Comparison of ENCODE assay signal across 8 mouse cellular contexts in genomic region chr9:52048650-52049081, GRCm38 (mm10). TPM values are rescaled to one million over a fixed set of nuclear protein-coding genes. Genes with fewer than 3 reads are reported as not detected.
DNase-seq lines count a peak whose midpoint lies in the region; ATAC-seq and TF ChIP-seq lines count a peak whose summit lies in the region.

No protein-coding gene starts in this region.

- no peaks in the 10 kb centered on the region for H3K9me3 ChIP-seq in hindbrain, postnatal 0 days (ENCODE audit: low read length)
- H3K9me3 ChIP-seq in limb, embryonic 14.5 days (ENCODE audit: control insufficient read depth, low read length) = no peaks in the 10 kb centered on the region
- no peaks in the 10 kb centered on the region for H3K9me3 ChIP-seq in midbrain, postnatal 0 days (ENCODE audit: low read length)

- no peak for TF ChIP-seq CTCF in lung, adult 2 months (IDR thresholded peaks at IDR 0.05; ENCODE audit: insufficient read depth, low read length)
- no peak for TF ChIP-seq CTCF in hindbrain, postnatal 0 days (IDR thresholded peaks at IDR 0.05; ENCODE audit: low read depth)
- TF ChIP-seq CTCF in midbrain, postnatal 0 days (IDR thresholded peaks at IDR 0.05) = no peak
- TF ChIP-seq CTCF in testis, adult 2 months (IDR thresholded peaks at IDR 0.05; ENCODE audit: control insufficient read depth, insufficient read depth, insufficient replicate concordance, low read depth, low read length) = no peak

- under 1% methylated on average over 60 of the region's 60 CpGs for WGBS in lung, adult 2 months
- WGBS in hindbrain, postnatal 0 days = under 1% methylated on average over 58 of the region's 60 CpGs
- under 1% methylated on average over 36 of the region's 60 CpGs for WGBS in limb, embryonic 14.5 days
- WGBS in midbrain, postnatal 0 days = under 1% methylated on average over 60 of the region's 60 CpGs

- H3K27me3 ChIP-seq in hindbrain, postnatal 0 days (ENCODE audit: insufficient read depth, low read length) = no peaks in the 10 kb centered on the region
- H3K27me3 ChIP-seq in limb, embryonic 14.5 days (ENCODE audit: control insufficient read depth, insufficient read depth, low read length) = no peaks in the 10 kb centered on the region
- no peaks in the 10 kb centered on the region for H3K27me3 ChIP-seq in midbrain, postnatal 0 days (ENCODE audit: insufficient read depth, low read length)
- H3K27me3 ChIP-seq in testis, adult 2 months (ENCODE audit: control insufficient read depth, insufficient read depth, low read length) = no peaks in the 10 kb centered on the region

- H3K4me2 ChIP-seq in hindbrain, postnatal 0 days (ENCODE audit: low read depth, low read length) = peak overlapping the region; percentile 72
- H3K4me2 ChIP-seq in limb, embryonic 14.5 days (replicated peaks; ENCODE audit: low read depth, low read length, severe bottlenecking) = peak overlapping the region; percentile 51
- peak overlapping the region; percentile 77 for H3K4me2 ChIP-seq in midbrain, postnatal 0 days (ENCODE audit: low read depth, low read length, poor library complexity, severe bottlenecking)

- TF ChIP-seq POLR2A in lung, adult 2 months (IDR thresholded peaks at IDR 0.05; ENCODE audit: borderline replicate concordance, extremely low read depth, low read depth, low read length) = no peak
- no peak for TF ChIP-seq POLR2A in limb, embryonic 14.5 days (IDR thresholded peaks at IDR 0.05; ENCODE audit: borderline replicate concordance, extremely low read depth, insufficient read depth, insufficient read length)
- TF ChIP-seq POLR2A in testis, adult 2 months (IDR thresholded peaks at IDR 0.05; ENCODE audit: control insufficient read depth, low read depth, low read length) = peak; percentile 38; the same call in 1 of the 2 replicates

- no peaks in the 10 kb centered on the region for H3K36me3 ChIP-seq in hindbrain, postnatal 0 days (ENCODE audit: insufficient read depth, low read length)
- no peaks in the 10 kb centered on the region for H3K36me3 ChIP-seq in limb, embryonic 14.5 days (ENCODE audit: control insufficient read depth, insufficient read depth, low read length)
- no peaks in the 10 kb centered on the region for H3K36me3 ChIP-seq in midbrain, postnatal 0 days (ENCODE audit: insufficient read depth, low read length)
- H3K36me3 ChIP-seq in testis, adult 2 months (ENCODE audit: control insufficient read depth, insufficient read depth, low read length) = no peaks in the 10 kb centered on the region

- H3K4me3 ChIP-seq in lung, adult 2 months (replicated peaks; ENCODE audit: extremely low read depth, low read depth, low read length) = peak overlapping the region; percentile 96
- H3K4me3 ChIP-seq in hindbrain, postnatal 0 days (ENCODE audit: low read length) = peak overlapping the region; percentile 99
- peak overlapping the region; percentile 97 for H3K4me3 ChIP-seq in limb, embryonic 14.5 days (replicated peaks; ENCODE audit: low read length)
- peak overlapping the region; percentile 96 for H3K4me3 ChIP-seq in midbrain, postnatal 0 days (ENCODE audit: low read depth, low read length)
- H3K4me3 ChIP-seq in testis, adult 2 months (ENCODE audit: control insufficient read depth, low read depth, low read length) = peak overlapping the region; percentile 93

- H3K27ac ChIP-seq in hindbrain, postnatal 0 days = peak overlapping the region; percentile 98
- peak overlapping the region; percentile 100 for H3K27ac ChIP-seq in limb, embryonic 14.5 days (replicated peaks; ENCODE audit: low read depth, low read length)
- H3K27ac ChIP-seq in midbrain, postnatal 0 days (ENCODE audit: low read depth, low read length) = peak overlapping the region; percentile 94
- H3K27ac ChIP-seq in testis, adult 2 months (ENCODE audit: control insufficient read depth, insufficient read depth, low read depth, low read length) = peak overlapping the region; percentile 82

- peak overlapping the region; percentile 98 for H3K9ac ChIP-seq in hindbrain, postnatal 0 days (replicated peaks; ENCODE audit: low read length)
- H3K9ac ChIP-seq in limb, embryonic 14.5 days (ENCODE audit: low read depth, low read length, severe bottlenecking) = peak overlapping the region; percentile 99
- H3K9ac ChIP-seq in midbrain, postnatal 0 days (replicated peaks; ENCODE audit: low read length, poor library complexity, severe bottlenecking) = peak overlapping the region; percentile 96

- DNase-seq in lung, adult 2 months = peak; percentile 74
- DNase-seq in lung, postnatal 36 days = no peak
- DNase-seq in gastrocnemius, adult 8-10 months (ENCODE audit: low spot score in 2 of 2) = peak; percentile 21 to 42
- peak; percentile 53 for DNase-seq in hindbrain, postnatal 0 days (ENCODE audit: low spot score)
- DNase-seq in limb, embryonic 14.5 days (ENCODE audit: low spot score) = peak; percentile 13
- peak; percentile 20 for DNase-seq in midbrain, postnatal 0 days (ENCODE audit: low spot score)

- peaks cover 14% of the 10 kb centered on the region for H3K4me1 ChIP-seq in lung, adult 2 months (ENCODE audit: control insufficient read depth, insufficient read depth, low read length)
- no peaks in the 10 kb centered on the region for H3K4me1 ChIP-seq in hindbrain, postnatal 0 days (ENCODE audit: insufficient read depth, low read length)
- peaks cover 15% of the 10 kb centered on the region for H3K4me1 ChIP-seq in limb, embryonic 14.5 days (ENCODE audit: control insufficient read depth, insufficient read depth, low read length)
- peaks cover 10% of the 10 kb centered on the region for H3K4me1 ChIP-seq in midbrain, postnatal 0 days (ENCODE audit: insufficient read depth, low read length)
- peaks cover 4% of the 10 kb centered on the region for H3K4me1 ChIP-seq in testis, adult 2 months (ENCODE audit: control insufficient read depth, insufficient read depth, low read length)

- 0 out of 2 replicates have a peak, but pooled peaks have one; percentile 4 for ATAC-seq in common myeloid progenitor, adult 5-6 weeks (replicated peaks; ENCODE audit: low read depth, poor library complexity, severe bottlenecking)
- ATAC-seq in hindbrain, postnatal 0 days = peak; percentile 69
- peak; percentile 45 for ATAC-seq in limb, embryonic 14.5 days (ENCODE audit: low FRiP score, low read depth)
- peak; percentile 69 for ATAC-seq in midbrain, postnatal 0 days (ENCODE audit: low FRiP score)

RNA-seq across cellular contexts. Expression of gene Rdx, which starts 1.7 kb away (rescaled TPM):
- polyA plus RNA-seq in lung, adult 2 months (2012; rRNA removed) = 22.0 and 41.7 TPM in 2 replicates
- total RNA-seq in common myeloid progenitor, adult 5-6 weeks (2017) = 249 and 252 TPM in 2 replicates
- 100 to 1,000 TPM; 110 to 119 (median 115) TPM for total RNA-seq in gastrocnemius, adult 8-10 months (2022)
- 57.1 and 59.3 TPM in 2 replicates for total RNA-seq in hindbrain, postnatal 0 days (2014; rRNA removed)
- polyA plus RNA-seq in hindbrain, postnatal 0 days (2015; fragmentation: Nextera tagmentation; extraction: Ambion mirVana) = 96.2 and 107 TPM in 2 replicates
- 72.5 and 73.9 TPM in 2 replicates for polyA plus RNA-seq in limb, embryonic 14.5 days (2012; rRNA removed)
- 146 and 160 TPM in 2 replicates for polyA plus RNA-seq in limb, embryonic 14.5 days (2014; fragmentation: Nextera tagmentation; extraction: Ambion mirVana)
- total RNA-seq in midbrain, postnatal 0 days (2014; rRNA removed) = 53.3 and 58.1 TPM in 2 replicates
- 71.7 and 85.7 TPM in 2 replicates for polyA plus RNA-seq in midbrain, postnatal 0 days (2015; fragmentation: Nextera tagmentation; extraction: Ambion mirVana)
- 13.8 and 17.9 TPM in 2 replicates for polyA plus RNA-seq in testis, adult 2 months (2012; rRNA removed)

Comparison
In these comparisons a context has a peak if more than half of its experiments do, and no peak if none do; other contexts are left out.
1. ATAC-seq: peak in every context shown above with its lines; median percentile 69 in hindbrain, postnatal 0 days; 69 in midbrain, postnatal 0 days; 45 in limb, embryonic 14.5 days; 4 in common myeloid progenitor, adult 5-6 weeks.